Mouse (Mus musculus) heart, postnatal 0 days (tissue): ENCODE results near the gene Minpp1. TPM values are rescaled to one million over a fixed set of nuclear protein-coding genes. Genes with fewer than 3 reads are reported as not detected.

Source experiments
- ATAC-seq: fragments of 200-750 bp; cut with Nextera tagmentation; 2 replicates; pipeline ENCODE4 v1.8.0; 2017; ENCODE audit warnings: low read depth, moderate number of reproducible peaks, moderate library complexity; ENCODE audit not compliant: insufficient read depth
- DNase-seq: peaks from one replicate; pipeline ENCODE4 v3.0.0-alpha.2; 2016; ENCODE audit warnings: low spot score
- H3K27ac ChIP-seq: fragments of 300-500 bp; sonication (generic); 2 replicates; pipeline ENCODE4 v1.5.1; 2014; ENCODE audit warnings: low read depth, mild to moderate bottlenecking
- H3K27me3 ChIP-seq: fragments of 300-500 bp; sonication (generic); 2 replicates; pipeline ENCODE4 v1.6.1; 2014; ENCODE audit warnings: low read length, mixed read lengths; ENCODE audit not compliant: control insufficient read depth, insufficient read depth
- H3K36me3 ChIP-seq: fragments of 300-500 bp; sonication (generic); replicated peaks from 2 replicates; pipeline ENCODE4 v1.6.1; 2014; ENCODE audit warnings: low read length, mixed read lengths; ENCODE audit not compliant: control insufficient read depth, insufficient read depth
- H3K4me1 ChIP-seq: fragments of 300-500 bp; sonication (generic); 2 replicates; pipeline ENCODE4 v1.6.1; 2014; ENCODE audit warnings: antibody characterized with exemption; ENCODE audit not compliant: control insufficient read depth, insufficient read depth
- H3K4me2 ChIP-seq: fragments of 300-500 bp; sonication (generic); 2 replicates; pipeline ENCODE4 v1.6.1; 2014; ENCODE audit warnings: low read depth, mild to moderate bottlenecking, low read length, moderate library complexity
- H3K4me3 ChIP-seq: fragments of 300-500 bp; sonication (generic); 2 replicates; pipeline ENCODE4 v1.5.1; 2014; ENCODE audit warnings: low read depth, low read length
- H3K9ac ChIP-seq: fragments of 300-500 bp; sonication (generic); replicated peaks from 2 replicates; pipeline ENCODE4 v1.6.1; 2014; ENCODE audit warnings: low read depth, low read length, mixed read lengths
- H3K9me3 ChIP-seq: fragments of 300-500 bp; sonication (generic); replicated peaks from 2 replicates; pipeline ENCODE4 v1.6.1; 2016; ENCODE audit warnings: low read length; ENCODE audit not compliant: control insufficient read depth
- CTCF ChIP-seq: IDR thresholded peaks from 2 replicates; pipeline ENCODE4 v1.5.1; 2016; ENCODE audit warnings: antibody characterized with exemption, control low read depth, low read depth
- EP300 ChIP-seq: IDR thresholded peaks from 2 replicates; pipeline ENCODE4 v1.6.1; 2016; ENCODE audit warnings: antibody characterized with exemption, low read depth
- WGBS: fragments of 180-500 bp; shearing (Covaris S2); extraction: QIAGEN DNeasy Blood & Tissue Kit; methylation state at CpG from one replicate; pipeline ENCODE4 v1.1.7; 2014; 5-methylcytosine and 5-hydroxymethylcytosine counted together
- polyA plus RNA-seq: library from polyadenylated mRNA; unstranded; fragments of >200 nt; fragmentation: Nextera tagmentation; extraction: Ambion mirVana; gene quantifications from 2 replicates; pipeline ENCODE4 v1.2.1, GENCODE M21; 2015
- total RNA-seq: library from RNA; depleted of rRNA; stranded (reverse); fragments of >200 nt; gene quantifications from 2 replicates; pipeline ENCODE4 v1.2.3, GENCODE M21; 2014; ENCODE audit warnings: low replicate concordance

Minpp1 gene
- total and polyA plus RNA-seq, 2 experiments from 2014 or later = 29.3 to 84.1 TPM

GRCm38 (mm10) chr19:32498002-32498401, 12.4 kb downstream of the Minpp1 start:
- Histone ChIP-seq H3K27ac (no peak overlapping the region), H3K4me2 (no peak overlapping the region), H3K4me3 (no peak overlapping the region), H3K36me3 (peaks cover 37% of the 10 kb centered on the region), H3K4me1 (no peaks in the 10 kb centered on the region), H3K27me3 (no peaks in the 10 kb centered on the region), H3K9ac (no peak overlapping the region), H3K9me3 (no peaks in the 10 kb centered on the region)
- WGBS = 95% methylated on average over 5 of the region's 5 CpGs
- ATAC-seq (no peak), DNase-seq (no peak)
- TF ChIP-seq EP300 (no peak), CTCF (no peak)

- no peaks in the 10 kb centered on the region for H3K4me1 ChIP-seq
- H3K27ac ChIP-seq = no peak overlapping the region
- DNase-seq = peak; percentile 27
- no peak overlapping the region for H3K4me3 ChIP-seq
- no peak for ATAC-seq
- peak; percentile 61 for TF ChIP-seq CTCF
- no peak for TF ChIP-seq EP300
- no peak overlapping the region for H3K4me2 ChIP-seq
- no peaks in the 10 kb centered on the region for H3K9me3 ChIP-seq
- no peaks in the 10 kb centered on the region for H3K27me3 ChIP-seq
- H3K36me3 ChIP-seq = peaks cover 12% of the 10 kb centered on the region
- H3K9ac ChIP-seq = no peak overlapping the region
- 68% methylated on average over 6 of the region's 6 CpGs for WGBS
Observed at GRCm38 (mm10) chr19:32501414-32501813, 15.8 kb downstream of the Minpp1 start.

- ATAC-seq (no peak), DNase-seq (no peak)
- H3K4me1 ChIP-seq = 0 out of 2 replicates have a peak, but pooled peaks cover 3% of the 10 kb centered on the region
- no peak overlapping the region for H3K4me3 ChIP-seq
- no peak overlapping the region for H3K27ac ChIP-seq
- H3K9me3 ChIP-seq = no peaks in the 10 kb centered on the region
- no peaks in the 10 kb centered on the region for H3K27me3 ChIP-seq
- no peak for TF ChIP-seq EP300
- no peak overlapping the region for H3K9ac ChIP-seq
- no peak overlapping the region for H3K4me2 ChIP-seq
- peaks cover 13% of the 10 kb centered on the region; the same call in 1 of the 2 replicates for H3K36me3 ChIP-seq
- 65% methylated on average over 8 of the region's 8 CpGs for WGBS
Observed at GRCm38 (mm10) chr19:32506081-32506480, 20.5 kb downstream of the Minpp1 start.

GRCm38 (mm10) chr19:32506514-32506913, 20.9 kb downstream of the Minpp1 start:
- Histone ChIP-seq H3K9me3 (no peaks in the 10 kb centered on the region), H3K4me3 (no peak overlapping the region), H3K27ac (no peak overlapping the region), H3K4me1 (0 out of 2 replicates have a peak, but pooled peaks cover 3% of the 10 kb centered on the region), H3K9ac (no peak overlapping the region), H3K27me3 (no peaks in the 10 kb centered on the region), H3K36me3 (peaks cover 10% of the 10 kb centered on the region; the same call in 1 of the 2 replicates), H3K4me2 (no peak overlapping the region)
- DNase-seq (no peak), ATAC-seq (no peak)
- WGBS = 93% methylated on average over 5 of the region's 5 CpGs
- TF ChIP-seq EP300 (no peak), CTCF (no peak)

GRCm38 (mm10) chr19:32507100-32507499, 21.5 kb downstream of the Minpp1 start:
- Histone ChIP-seq H3K4me3 (no peak overlapping the region), H3K9ac (no peak overlapping the region), H3K27ac (no peak overlapping the region), H3K4me1 (0 out of 2 replicates have a peak, but pooled peaks cover 3% of the 10 kb centered on the region), H3K9me3 (no peaks in the 10 kb centered on the region), H3K4me2 (no peak overlapping the region), H3K36me3 (peaks cover 10% of the 10 kb centered on the region; the same call in 1 of the 2 replicates), H3K27me3 (no peaks in the 10 kb centered on the region)
- ATAC-seq = no peak
- TF ChIP-seq CTCF (no peak), EP300 (no peak)
- 89% methylated on average over 6 of the region's 6 CpGs for WGBS
- DNase-seq = no peak

- Histone ChIP-seq H3K4me1 (0 out of 2 replicates have a peak, but pooled peaks cover 3% of the 10 kb centered on the region), H3K9me3 (no peaks in the 10 kb centered on the region), H3K4me3 (no peak overlapping the region), H3K27ac (no peak overlapping the region), H3K36me3 (peaks cover 10% of the 10 kb centered on the region; the same call in 1 of the 2 replicates), H3K4me2 (no peak overlapping the region), H3K27me3 (no peaks in the 10 kb centered on the region), H3K9ac (no peak overlapping the region)
- no peak for DNase-seq
- no peak for TF ChIP-seq EP300
- no peak for TF ChIP-seq CTCF
- 82% methylated on average over 8 of the region's 9 CpGs for WGBS
- ATAC-seq = no peak
Observed at GRCm38 (mm10) chr19:32507526-32507925, 22.0 kb downstream of the Minpp1 start.
